In genomic region chr4:59772171-59772879, GRCm38 (mm10) we compare ENCODE assay signal across 16 mouse cellular contexts. TPM values are rescaled to one million over a fixed set of nuclear protein-coding genes. Genes with fewer than 3 reads are reported as not detected.
DNase-seq lines count a peak whose midpoint lies in the region; ATAC-seq lines count a peak whose summit lies in the region.
"Had no signal": no experiment of that assay in that cellular context is flagged by ENCODE, and none has a peak within 500 bp of the region (broad histone marks: within the 10 kb centered on the region; RNA-seq: fewer than 3 reads in every experiment).

No protein-coding gene starts in this region.

- no peaks in the 10 kb centered on the region for H3K27me3 ChIP-seq in heart, embryonic 10.5 days (ENCODE audit: insufficient read depth, poor library complexity, severe bottlenecking)
- H3K27me3 ChIP-seq in hindbrain, embryonic 14.5 days (ENCODE audit: control insufficient read depth, insufficient read depth, low read length), result no peaks in the 10 kb centered on the region
- no peaks in the 10 kb centered on the region for H3K27me3 ChIP-seq in hindbrain, embryonic 13.5 days
- H3K27me3 ChIP-seq: embryonic facial prominence, embryonic 15.5 days; forebrain, embryonic 13.5 days; midbrain, embryonic 15.5 days had no signal

- H3K4me1 ChIP-seq in heart, embryonic 10.5 days, result peaks cover 14% of the 10 kb centered on the region
- H3K4me1 ChIP-seq in hindbrain, embryonic 14.5 days (replicated peaks; ENCODE audit: control insufficient read depth, insufficient read depth, low read length), result no peaks in the 10 kb centered on the region
- peaks cover 7% of the 10 kb centered on the region; the same call in 1 of the 2 replicates for H3K4me1 ChIP-seq in hindbrain, embryonic 13.5 days (replicated peaks)
- H3K4me1 ChIP-seq: embryonic facial prominence, embryonic 15.5 days; forebrain, embryonic 13.5 days; midbrain, embryonic 15.5 days had no signal

- H3K9ac ChIP-seq in hindbrain, embryonic 14.5 days, result no peak overlapping the region
- no peak overlapping the region for H3K9ac ChIP-seq in hindbrain, embryonic 13.5 days
- H3K9ac ChIP-seq: embryonic facial prominence, embryonic 15.5 days; forebrain, embryonic 13.5 days; midbrain, embryonic 15.5 days had no signal

- H3K9me3 ChIP-seq in heart, embryonic 10.5 days, result no peaks in the 10 kb centered on the region
- no peaks in the 10 kb centered on the region for H3K9me3 ChIP-seq in hindbrain, embryonic 14.5 days (ENCODE audit: control insufficient read depth, low read length)
- no peaks in the 10 kb centered on the region for H3K9me3 ChIP-seq in hindbrain, embryonic 13.5 days
- H3K9me3 ChIP-seq: embryonic facial prominence, embryonic 15.5 days; forebrain, embryonic 13.5 days; midbrain, embryonic 15.5 days had no signal

- ATAC-seq in hindbrain, embryonic 14.5 days (ENCODE audit: low FRiP score), result no peak
- no peak for ATAC-seq in hindbrain, embryonic 13.5 days (ENCODE audit: low FRiP score)
- ATAC-seq: forebrain, embryonic 13.5 days; midbrain, embryonic 15.5 days had no signal

- peak overlapping the region; percentile 45; the same call in 1 of the 2 replicates for H3K27ac ChIP-seq in heart, embryonic 10.5 days
- peak overlapping the region; percentile 33; the same call in 1 of the 2 replicates for H3K27ac ChIP-seq in hindbrain, embryonic 14.5 days
- no peak overlapping the region for H3K27ac ChIP-seq in hindbrain, embryonic 13.5 days
- H3K27ac ChIP-seq: embryonic facial prominence, embryonic 15.5 days; forebrain, embryonic 13.5 days; midbrain, embryonic 15.5 days had no signal

- no peak overlapping the region for H3K4me3 ChIP-seq in heart, embryonic 10.5 days
- no peak overlapping the region for H3K4me3 ChIP-seq in hindbrain, embryonic 14.5 days (replicated peaks; ENCODE audit: low read length)
- no peak overlapping the region for H3K4me3 ChIP-seq in hindbrain, embryonic 13.5 days
- H3K4me3 ChIP-seq: embryonic facial prominence, embryonic 15.5 days; forebrain, embryonic 13.5 days; midbrain, embryonic 15.5 days had no signal

- intact Hi-C loops in heart, postnatal 14 days (cut with DNase I), result loop anchor here (10.0 kb wide), 1 partner anchor 408 kb away; no protein-coding TSS in a partner anchor

- no peak overlapping the region for H3K4me2 ChIP-seq in hindbrain, embryonic 14.5 days (replicated peaks)
- no peak overlapping the region for H3K4me2 ChIP-seq in hindbrain, embryonic 13.5 days
- H3K4me2 ChIP-seq: embryonic facial prominence, embryonic 15.5 days; forebrain, embryonic 13.5 days; midbrain, embryonic 15.5 days had no signal

- no peak for DNase-seq in heart, embryonic 10.5 days (ENCODE audit: low spot score)
- DNase-seq in heart, postnatal 14 days, result no peak
- DNase-seq in hindbrain, embryonic 14.5 days (ENCODE audit: low spot score), result no peak
- peak; percentile 25 for DNase-seq in retina, embryonic 14.5 days (ENCODE audit: low spot score)
- DNase-seq in retina, postnatal 1 day, result no peak
- DNase-seq in frontal cortex, adult 2 months (ENCODE audit: extremely low spot score in 1 of 2, low spot score in 1 of 2), result no peak
- DNase-seq: cerebellum, adult 18-20 months; kidney, adult 8-10 months; kidney, postnatal 36 days; liver; lung, postnatal 14 days; right cerebral cortex, postnatal 4 days had no signal

- 68% methylated on average over 17 of the region's 17 CpGs for WGBS in heart, embryonic 10.5 days
- 27% methylated on average over 17 of the region's 17 CpGs for WGBS in hindbrain, embryonic 14.5 days
- 28% methylated on average over 17 of the region's 17 CpGs for WGBS in hindbrain, embryonic 13.5 days

- peaks cover 60% of the 10 kb centered on the region for H3K36me3 ChIP-seq in heart, embryonic 10.5 days
- H3K36me3 ChIP-seq in hindbrain, embryonic 14.5 days (replicated peaks; ENCODE audit: control insufficient read depth, insufficient read depth), result peaks cover 50% of the 10 kb centered on the region
- peaks cover 40% of the 10 kb centered on the region for H3K36me3 ChIP-seq in hindbrain, embryonic 13.5 days

RNA-seq across cellular contexts. Expression of gene Inip, which starts 29.1 kb away (rescaled TPM):
- polyA plus RNA-seq in heart, embryonic 10.5 days (2016; fragmentation: Nextera tagmentation; extraction: Ambion mirVana), result 56.9 and 57.5 TPM in 2 replicates
- 10 to 100 TPM; 10.3 to 12.3 TPM for total RNA-seq in heart, postnatal 14 days (2021)
- 52.2 and 52.7 TPM in 2 replicates for polyA plus RNA-seq in hindbrain, embryonic 14.5 days (2014; fragmentation: Nextera tagmentation; extraction: Ambion mirVana)
- polyA plus RNA-seq in hindbrain, embryonic 13.5 days (2015; fragmentation: Nextera tagmentation; extraction: Ambion mirVana), result 69.3 and 70.9 TPM in 2 replicates
- 20.8 and 22.1 TPM in 2 replicates for polyA plus RNA-seq in frontal cortex, adult 2 months (2012; rRNA removed)

RNA-seq across cellular contexts. Expression of gene Snx30, which starts 33.3 kb away (rescaled TPM):
- 5.2 and 8.1 TPM in 2 replicates for polyA plus RNA-seq in heart, embryonic 10.5 days (2016; fragmentation: Nextera tagmentation; extraction: Ambion mirVana)
- total RNA-seq in heart, postnatal 14 days (2021), result 1 to 10 TPM; 5.0 to 8.2 TPM
- polyA plus RNA-seq in hindbrain, embryonic 14.5 days (2014; fragmentation: Nextera tagmentation; extraction: Ambion mirVana), result 21.9 and 29.2 TPM in 2 replicates
- polyA plus RNA-seq in hindbrain, embryonic 13.5 days (2015; fragmentation: Nextera tagmentation; extraction: Ambion mirVana), result 14.2 and 14.8 TPM in 2 replicates
- polyA plus RNA-seq in frontal cortex, adult 2 months (2012; rRNA removed), result 11.9 and 13.0 TPM in 2 replicates
